In the genomic region with DNA sequence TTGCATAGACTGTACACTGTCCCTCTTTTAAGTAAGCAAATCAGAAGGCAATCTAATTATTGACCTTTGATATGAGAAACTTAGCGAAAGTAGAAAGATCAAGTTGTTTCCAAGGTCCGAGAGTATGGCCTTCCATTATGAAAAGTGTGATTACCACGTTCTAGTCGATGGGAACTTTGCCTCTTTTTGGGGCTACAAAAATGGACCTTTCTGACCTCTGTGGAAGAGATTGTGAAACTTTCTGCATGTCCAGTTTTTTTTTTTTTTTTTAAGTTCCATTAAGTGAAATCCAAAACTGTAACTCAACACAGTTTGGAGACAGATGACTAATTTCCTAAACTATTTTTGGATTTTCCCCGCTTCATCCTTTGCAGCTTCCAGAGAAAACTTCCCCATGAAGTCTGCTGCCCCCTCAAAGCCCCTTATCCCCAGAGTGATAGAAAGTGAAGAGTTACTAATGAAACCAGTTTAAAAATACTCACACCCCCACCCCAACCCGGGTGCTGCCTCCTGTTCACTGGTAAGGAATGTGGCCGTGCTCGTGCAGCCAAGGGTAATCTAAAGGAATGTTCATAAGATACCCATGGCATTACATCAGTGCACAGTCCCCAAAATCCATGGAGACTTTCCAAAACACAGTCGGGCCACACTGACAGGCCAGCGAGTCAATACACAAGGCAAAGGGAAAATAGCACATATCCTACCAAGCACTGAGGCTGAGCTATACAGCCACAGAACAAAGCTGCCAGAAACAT, we compare ENCODE assay signal across 9 mouse cellular contexts. TPM values are rescaled to one million over a fixed set of nuclear protein-coding genes. Genes with fewer than 3 reads are reported as not detected.
DNase-seq lines count a peak whose midpoint lies in the region; ATAC-seq and TF ChIP-seq lines count a peak whose summit lies in the region.
"Had no signal": no experiment of that assay in that cellular context is flagged by ENCODE, and none has a peak within 500 bp of the region (broad histone marks: within the 10 kb centered on the region; RNA-seq: fewer than 3 reads in every experiment).

No protein-coding gene starts in this region.

- no peak overlapping the region for H3K4me3 ChIP-seq in limb, embryonic 13.5 days
- no peak overlapping the region for H3K4me3 ChIP-seq in limb, embryonic 10.5 days
- no peak overlapping the region for H3K4me3 ChIP-seq in heart, postnatal 0 days (ENCODE audit: low read depth, low read length)
- H3K4me3 ChIP-seq in stomach, embryonic 14.5 days (ENCODE audit: low read depth, low read length), result no peak overlapping the region

- peak; percentile 66 for ATAC-seq in limb, embryonic 13.5 days (ENCODE audit: low FRiP score, low read depth)
- ATAC-seq in heart, postnatal 0 days (ENCODE audit: insufficient read depth, low read depth), result peak; percentile 97
- ATAC-seq in stomach, embryonic 14.5 days (ENCODE audit: insufficient number of reproducible peaks, insufficient read depth, low FRiP score, low read depth), result no peak

- H3K36me3 ChIP-seq in limb, embryonic 13.5 days, result no peaks in the 10 kb centered on the region
- H3K36me3 ChIP-seq in limb, embryonic 10.5 days, result no peaks in the 10 kb centered on the region
- no peaks in the 10 kb centered on the region for H3K36me3 ChIP-seq in heart, postnatal 0 days (replicated peaks; ENCODE audit: control insufficient read depth, insufficient read depth, low read length)
- H3K36me3 ChIP-seq in stomach, embryonic 14.5 days (ENCODE audit: control insufficient read depth, insufficient read depth, low read length), result no peaks in the 10 kb centered on the region

- peak; percentile 97 for TF ChIP-seq EP300 in heart, postnatal 0 days (IDR thresholded peaks at IDR 0.05; ENCODE audit: low read depth)

- H3K4me2 ChIP-seq in limb, embryonic 13.5 days (replicated peaks), result no peak overlapping the region
- H3K4me2 ChIP-seq in heart, postnatal 0 days (ENCODE audit: low read depth, low read length), result 0 out of 2 replicates have a peak overlapping the region, but pooled peaks have one; percentile 7
- no peak overlapping the region for H3K4me2 ChIP-seq in stomach, embryonic 14.5 days (replicated peaks; ENCODE audit: low read depth, low read length)

- WGBS in limb, embryonic 13.5 days, result 65% methylated on average over 10 of the region's 10 CpGs
- WGBS in limb, embryonic 10.5 days, result 92% methylated on average over 10 of the region's 10 CpGs
- whole genome bisulfite sequencing in heart, postnatal 0 days, result 31% methylated on average over 10 of the region's 10 CpGs
- WGBS in stomach, embryonic 14.5 days, result 49% methylated on average over 10 of the region's 10 CpGs

- H3K27ac ChIP-seq in limb, embryonic 13.5 days, result no peak overlapping the region
- H3K27ac ChIP-seq in limb, embryonic 10.5 days, result no peak overlapping the region
- peak overlapping the region; percentile 94 for H3K27ac ChIP-seq in heart, postnatal 0 days (ENCODE audit: low read depth)
- peak overlapping the region; percentile 27 for H3K27ac ChIP-seq in stomach, embryonic 14.5 days (ENCODE audit: low read length)

- no peak for DNase-seq in limb, embryonic 10.5 days (ENCODE audit: low spot score)
- DNase-seq in gastrocnemius, adult 18-20 months (ENCODE audit: low spot score), result peak; percentile 34
- DNase-seq in heart, postnatal 0 days (ENCODE audit: low spot score), result peak; percentile 92
- no peak for DNase-seq in spleen, adult 12 weeks (ENCODE audit: low spot score)
- no peak for DNase-seq in testis, postnatal 10 days (ENCODE audit: low spot score)
- no peak for DNase-seq in T-cell, adult 2 months (ENCODE audit: low spot score)
- DNase-seq: adrenal gland, adult 8-10 months had no signal

- H3K4me1 ChIP-seq in limb, embryonic 13.5 days, result no peaks in the 10 kb centered on the region
- H3K4me1 ChIP-seq in limb, embryonic 10.5 days, result no peaks in the 10 kb centered on the region
- H3K4me1 ChIP-seq in heart, postnatal 0 days (ENCODE audit: control insufficient read depth, insufficient read depth), result peaks cover 15% of the 10 kb centered on the region; the same call in 1 of the 2 replicates
- 0 out of 2 replicates have a peak, but pooled peaks cover 4% of the 10 kb centered on the region for H3K4me1 ChIP-seq in stomach, embryonic 14.5 days (ENCODE audit: control insufficient read depth, insufficient read depth, low read length)

- TF ChIP-seq CTCF in heart, postnatal 0 days (IDR thresholded peaks at IDR 0.05; ENCODE audit: low read depth), result no peak

- no peak overlapping the region for H3K9ac ChIP-seq in limb, embryonic 13.5 days
- no peak overlapping the region for H3K9ac ChIP-seq in heart, postnatal 0 days (replicated peaks; ENCODE audit: low read depth, low read length)
- H3K9ac ChIP-seq in stomach, embryonic 14.5 days (replicated peaks; ENCODE audit: low read depth, low read length), result no peak overlapping the region

- H3K9me3 ChIP-seq in limb, embryonic 13.5 days, result 0 out of 2 replicates have a peak, but pooled peaks cover 5% of the 10 kb centered on the region
- H3K9me3 ChIP-seq in limb, embryonic 10.5 days (replicated peaks), result no peaks in the 10 kb centered on the region
- H3K9me3 ChIP-seq in heart, postnatal 0 days (replicated peaks; ENCODE audit: control insufficient read depth, low read length), result peaks cover 3% of the 10 kb centered on the region; the same call in 1 of the 2 replicates
- H3K9me3 ChIP-seq in stomach, embryonic 14.5 days (ENCODE audit: control insufficient read depth, low read depth, low read length), result no peaks in the 10 kb centered on the region

- H3K27me3 ChIP-seq in limb, embryonic 13.5 days, result no peaks in the 10 kb centered on the region
- no peaks in the 10 kb centered on the region for H3K27me3 ChIP-seq in limb, embryonic 10.5 days (ENCODE audit: low read depth, poor library complexity, severe bottlenecking)
- H3K27me3 ChIP-seq in heart, postnatal 0 days (ENCODE audit: control insufficient read depth, insufficient read depth, low read length), result no peaks in the 10 kb centered on the region
- no peaks in the 10 kb centered on the region for H3K27me3 ChIP-seq in stomach, embryonic 14.5 days (ENCODE audit: control insufficient read depth, insufficient read depth, low read length)

RNA-seq across cellular contexts. Expression of gene Nfil3, which starts 52.5 kb away (rescaled TPM):
- 23.4 and 26.9 TPM in 2 replicates for polyA plus RNA-seq in limb, embryonic 13.5 days (2015; fragmentation: Nextera tagmentation; extraction: Ambion mirVana)
- polyA plus RNA-seq in limb, embryonic 10.5 days (2016; fragmentation: Nextera tagmentation; extraction: Ambion mirVana), result 34.9 and 43.0 TPM in 2 replicates
- 10 to 100 TPM; 73.2 to 88.2 TPM for total RNA-seq in gastrocnemius, adult 18-20 months (2021)
- total RNA-seq in heart, postnatal 0 days (2014; rRNA removed; ENCODE audit: low replicate concordance), result 16.5 and 18.0 TPM in 2 replicates
- 20.0 and 20.3 TPM in 2 replicates for polyA plus RNA-seq in heart, postnatal 0 days (2015; fragmentation: Nextera tagmentation; extraction: Ambion mirVana)
- polyA plus RNA-seq in stomach, embryonic 14.5 days (2014; fragmentation: Nextera tagmentation; extraction: Ambion mirVana), result 25.8 and 26.6 TPM in 2 replicates

Comparison
In these comparisons a context has a peak if more than half of its experiments do, and no peak if none do; other contexts are left out.
1. H3K27ac ChIP-seq: peak in heart, postnatal 0 days (single experiment) and stomach, embryonic 14.5 days (single experiment); none in limb, embryonic 13.5 days (single experiment) and limb, embryonic 10.5 days (single experiment).
2. DNase-seq: peak in gastrocnemius, adult 18-20 months (single experiment) and heart, postnatal 0 days (single experiment); none in limb, embryonic 10.5 days (single experiment), spleen, adult 12 weeks (single experiment), testis, postnatal 10 days (single experiment) and T-cell, adult 2 months (single experiment).